Mouse (Mus musculus) hindbrain, embryonic 16.5 days (tissue): ENCODE data around the gene Pdzd2. TPM values are rescaled to one million over a fixed set of nuclear protein-coding genes. Genes with fewer than 3 reads are reported as not detected.

Experiments
- ATAC-seq: fragments of 200-750 bp; cut with Nextera tagmentation; 2 replicates; pipeline ENCODE4 v1.8.0; 2017; ENCODE audit warnings: moderate TSS enrichment, moderate library complexity
- H3K27ac ChIP-seq: fragments of 300-500 bp; sonication (generic); 2 replicates; pipeline ENCODE4 v1.5.1; 2014; ENCODE audit warnings: low read depth, mild to moderate bottlenecking, control low read depth, low read length, moderate library complexity
- H3K27me3 ChIP-seq: fragments of 300-500 bp; sonication (generic); replicated peaks from 2 replicates; pipeline ENCODE4 v1.6.1; 2014; ENCODE audit warnings: low read length; ENCODE audit not compliant: control insufficient read depth, insufficient read depth
- H3K36me3 ChIP-seq: fragments of 300-500 bp; sonication (generic); 2 replicates; pipeline ENCODE4 v1.6.1; 2014; ENCODE audit warnings: mild to moderate bottlenecking, low read length, moderate library complexity, mixed read lengths; ENCODE audit not compliant: control insufficient read depth, insufficient read depth
- H3K4me1 ChIP-seq: fragments of 300-500 bp; sonication (generic); 2 replicates; pipeline ENCODE4 v1.6.1; 2014; ENCODE audit warnings: low read depth, low read length; ENCODE audit not compliant: control insufficient read depth, insufficient read depth
- H3K4me2 ChIP-seq: fragments of 300-500 bp; sonication (generic); 2 replicates; pipeline ENCODE4 v1.6.1; 2014; ENCODE audit warnings: mild to moderate bottlenecking, low read length, control low read depth, moderate library complexity
- H3K4me3 ChIP-seq: fragments of 300-500 bp; sonication (generic); 2 replicates; pipeline ENCODE4 v1.5.1; 2014; ENCODE audit warnings: mild to moderate bottlenecking, low read length, control low read depth, moderate library complexity
- H3K9ac ChIP-seq: fragments of 300-500 bp; sonication (generic); 2 replicates; pipeline ENCODE4 v1.6.1; 2014; ENCODE audit warnings: low read depth, mild to moderate bottlenecking, control low read depth, low read length, moderate library complexity
- H3K9me3 ChIP-seq: fragments of 300-500 bp; sonication (generic); 2 replicates; pipeline ENCODE4 v1.6.1; 2014; ENCODE audit warnings: mild to moderate bottlenecking, low read length, moderate library complexity; ENCODE audit not compliant: control insufficient read depth
- WGBS: fragments of 180-500 bp; shearing (Covaris S2); extraction: QIAGEN DNeasy Blood & Tissue Kit; methylation state at CpG from one replicate; pipeline ENCODE4 v1.1.7; 2014; 5-methylcytosine and 5-hydroxymethylcytosine counted together
- polyA plus RNA-seq: library from polyadenylated mRNA; unstranded; fragments of >200 nt; fragmentation: Nextera tagmentation; extraction: Ambion mirVana; gene quantifications from 2 replicates; pipeline ENCODE4 v1.2.1, GENCODE M21; 2015

Pdzd2 gene
- 13.6 and 19.5 TPM in 2 replicates for polyA plus RNA-seq

- ATAC-seq: peak; percentile 98
- H3K4me3 ChIP-seq: peak within 1 kb of the TSS; percentile 72
- peaks cover 5% of the 10 kb centered on the region; the same call in 1 of the 2 replicates for H3K4me1 ChIP-seq
- no peaks in the 10 kb centered on the region for H3K27me3 ChIP-seq
- H3K36me3 ChIP-seq: no peaks in the 10 kb centered on the region
- under 1% methylated on average over 64 of the region's 83 CpGs for WGBS
- H3K9ac ChIP-seq: peak within 1 kb of the TSS; percentile 80
- peak within 1 kb of the TSS; percentile 68 for H3K27ac ChIP-seq
- peak within 1 kb of the TSS; percentile 81 for H3K4me2 ChIP-seq
- no peaks in the 10 kb centered on the region for H3K9me3 ChIP-seq
Observed at GRCm38 (mm10) chr15:12739277-12740247, at the start of gene Pdzd2. Gene Pdzd2, minus strand, starts transcription at chr15:12739924.

- H3K27me3 ChIP-seq: no peaks in the 10 kb centered on the region
- 30% methylated on average over 10 of the region's 10 CpGs for whole genome bisulfite sequencing
- H3K4me1 ChIP-seq: no peaks in the 10 kb centered on the region; the same call in 1 of the 2 replicates
- H3K9me3 ChIP-seq: no peaks in the 10 kb centered on the region
- no peak overlapping the region for H3K9ac ChIP-seq
- no peak overlapping the region for H3K4me3 ChIP-seq
- H3K36me3 ChIP-seq: no peaks in the 10 kb centered on the region
- H3K27ac ChIP-seq: no peak overlapping the region
- no peak overlapping the region for H3K4me2 ChIP-seq
- 0 out of 2 replicates have a peak, but pooled peaks have one; percentile 34 for ATAC-seq
Observed at GRCm38 (mm10) chr15:12789406-12789867, 49.7 kb upstream of the Pdzd2 start.

- H3K27me3 ChIP-seq: no peaks in the 10 kb centered on the region
- no peak overlapping the region for H3K9ac ChIP-seq
- no peaks in the 10 kb centered on the region; the same call in 1 of the 2 replicates for H3K4me1 ChIP-seq
- H3K27ac ChIP-seq: no peak overlapping the region
- no peak for ATAC-seq
- no peaks in the 10 kb centered on the region for H3K9me3 ChIP-seq
- 78% methylated on average over 5 of the region's 5 CpGs for WGBS
- no peaks in the 10 kb centered on the region for H3K36me3 ChIP-seq
- H3K4me2 ChIP-seq: no peak overlapping the region
- H3K4me3 ChIP-seq: no peak overlapping the region
Observed at GRCm38 (mm10) chr15:12788536-12788935, 48.8 kb upstream of the Pdzd2 start.

- H3K9me3 ChIP-seq: no peaks in the 10 kb centered on the region
- H3K27ac ChIP-seq: no peak overlapping the region
- 77% methylated on average over 15 of the region's 16 CpGs for WGBS
- no peak overlapping the region for H3K9ac ChIP-seq
- no peaks in the 10 kb centered on the region for H3K4me1 ChIP-seq
- no peaks in the 10 kb centered on the region for H3K36me3 ChIP-seq
- no peak for ATAC-seq
- no peak overlapping the region for H3K4me2 ChIP-seq
- no peaks in the 10 kb centered on the region for H3K27me3 ChIP-seq
- H3K4me3 ChIP-seq: no peak overlapping the region
Observed at GRCm38 (mm10) chr15:12781729-12782326, 42.1 kb upstream of the Pdzd2 start.

GRCm38 (mm10) chr15:12781296-12781695 lies 41.6 kb upstream of the Pdzd2 start:
- H3K27me3 ChIP-seq: no peaks in the 10 kb centered on the region
- ATAC-seq: no peak
- 86% methylated on average over 6 of the region's 6 CpGs for WGBS

GRCm38 (mm10) chr15:12774149-12774753 lies 34.5 kb upstream of the Pdzd2 start:
- H3K4me1 ChIP-seq: no peaks in the 10 kb centered on the region
- no peak overlapping the region for H3K27ac ChIP-seq
- no peak overlapping the region for H3K9ac ChIP-seq
- H3K9me3 ChIP-seq: peaks cover 3% of the 10 kb centered on the region; the same call in 1 of the 2 replicates
- ATAC-seq: no peak
- H3K4me3 ChIP-seq: no peak overlapping the region
- H3K4me2 ChIP-seq: no peak overlapping the region
- WGBS: 55% methylated on average over 11 of the region's 11 CpGs
- no peaks in the 10 kb centered on the region for H3K27me3 ChIP-seq
- H3K36me3 ChIP-seq: no peaks in the 10 kb centered on the region

More at GRCm38 (mm10) chr15:12781296-12781695, 41.6 kb upstream of the Pdzd2 start:
- Histone ChIP-seq H3K4me2 (no peak overlapping the region), H3K4me3 (no peak overlapping the region), H3K4me1 (no peaks in the 10 kb centered on the region), H3K9ac (no peak overlapping the region), H3K36me3 (no peaks in the 10 kb centered on the region), H3K9me3 (no peaks in the 10 kb centered on the region), H3K27ac (no peak overlapping the region)

- 78% methylated on average over 7 of the region's 7 CpGs for WGBS
- H3K4me1 ChIP-seq: no peaks in the 10 kb centered on the region
- no peak for ATAC-seq
Observed at GRCm38 (mm10) chr15:12770958-12771357, 31.2 kb upstream of the Pdzd2 start.

GRCm38 (mm10) chr15:12766848-12767247 lies 27.1 kb upstream of the Pdzd2 start:
- H3K27ac ChIP-seq: no peak overlapping the region
- H3K27me3 ChIP-seq: no peaks in the 10 kb centered on the region
- H3K4me3 ChIP-seq: no peak overlapping the region
- no peak overlapping the region for H3K4me2 ChIP-seq
- 85% methylated on average over 4 of the region's 4 CpGs for WGBS
- H3K9me3 ChIP-seq: no peaks in the 10 kb centered on the region
- no peaks in the 10 kb centered on the region for H3K4me1 ChIP-seq
- no peaks in the 10 kb centered on the region for H3K36me3 ChIP-seq
- no peak for ATAC-seq
- no peak overlapping the region for H3K9ac ChIP-seq

More at GRCm38 (mm10) chr15:12770958-12771357, 31.2 kb upstream of the Pdzd2 start:
- Histone ChIP-seq H3K27ac (no peak overlapping the region), H3K9me3 (peaks cover 3% of the 10 kb centered on the region; the same call in 1 of the 2 replicates), H3K4me2 (no peak overlapping the region), H3K36me3 (no peaks in the 10 kb centered on the region), H3K9ac (no peak overlapping the region), H3K27me3 (no peaks in the 10 kb centered on the region), H3K4me3 (no peak overlapping the region)
